Mouse (Mus musculus) midbrain, embryonic 14.5 days (tissue): Measurements from ENCODE around the gene Arf6. TPM values are rescaled to one million over a fixed set of nuclear protein-coding genes. Genes with fewer than 3 reads are reported as not detected.
A peak's percentile ranks its signal among the peaks of the same experiment; 100 is the strongest.

ENCODE experiments used
- ATAC-seq: fragments of 200-750 bp; cut with Nextera tagmentation; 2 replicates; pipeline ENCODE4 v1.8.0; 2017; ENCODE audit warnings: moderate number of reproducible peaks, moderate library complexity; ENCODE audit not compliant: low FRiP score, low TSS enrichment
- DNase-seq: peaks from one replicate; pipeline ENCODE4 v3.0.0-alpha.2; 2015
- H3K27ac ChIP-seq: fragments of 300-500 bp; sonication (generic); replicated peaks from 2 replicates; pipeline ENCODE4 v1.5.1; 2014; ENCODE audit warnings: mild to moderate bottlenecking, low read depth, low read length, moderate library complexity
- H3K27me3 ChIP-seq: fragments of 300-500 bp; sonication (generic); 2 replicates; pipeline ENCODE4 v1.6.1; 2014; ENCODE audit warnings: low read length, control low read depth, mixed read lengths; ENCODE audit not compliant: control insufficient read depth, insufficient read depth
- H3K36me3 ChIP-seq: fragments of 300-500 bp; sonication (generic); 2 replicates; pipeline ENCODE4 v1.6.1; 2014; ENCODE audit warnings: low read length, control low read depth; ENCODE audit not compliant: control insufficient read depth, insufficient read depth
- H3K4me1 ChIP-seq: fragments of 300-500 bp; sonication (generic); 2 replicates; pipeline ENCODE4 v1.6.1; 2014; ENCODE audit warnings: mild to moderate bottlenecking, antibody characterized with exemption, low read length, control low read depth; ENCODE audit not compliant: control insufficient read depth, insufficient read depth
- H3K4me2 ChIP-seq: fragments of 300-500 bp; sonication (generic); 2 replicates; pipeline ENCODE4 v1.6.1; 2014; ENCODE audit warnings: mild to moderate bottlenecking, low read length, moderate library complexity
- H3K4me3 ChIP-seq: fragments of 300-500 bp; sonication (generic); replicated peaks from 2 replicates; pipeline ENCODE4 v1.5.1; 2014; ENCODE audit warnings: low read depth, low read length
- H3K9ac ChIP-seq: fragments of 300-500 bp; sonication (generic); replicated peaks from 2 replicates; pipeline ENCODE4 v1.6.1; 2014; ENCODE audit warnings: mild to moderate bottlenecking, low read length, moderate library complexity
- H3K9me3 ChIP-seq: fragments of 300-500 bp; sonication (generic); 2 replicates; pipeline ENCODE4 v1.6.1; 2016; ENCODE audit warnings: low read length, control low read depth, mixed read lengths; ENCODE audit not compliant: control insufficient read depth
- whole genome bisulfite sequencing: fragments of 180-500 bp; shearing (Covaris S2); extraction: QIAGEN DNeasy Blood & Tissue Kit; methylation state at CpG from one replicate; pipeline ENCODE4 v1.1.7; 2014; 5-methylcytosine and 5-hydroxymethylcytosine counted together
- polyA plus RNA-seq: library from polyadenylated mRNA; unstranded; fragments of >200 nt; fragmentation: Nextera tagmentation; extraction: Ambion mirVana; gene quantifications from 2 replicates; pipeline ENCODE4 v1.2.1, GENCODE M21; 2014

Arf6 gene
- polyA plus RNA-seq, 1 experiment from 2014 or later: 34.5 TPM

GRCm38 (mm10) chr12:69414826-69415572 lies 43.0 kb downstream of the Arf6 start:
- no peak overlapping the region for H3K4me2 ChIP-seq
- H3K27me3 ChIP-seq: no peaks in the 10 kb centered on the region
- H3K9me3 ChIP-seq: no peaks in the 10 kb centered on the region
- H3K9ac ChIP-seq: no peak overlapping the region
- H3K27ac ChIP-seq: no peak overlapping the region
- no peak overlapping the region for H3K4me3 ChIP-seq
- WGBS: 86% methylated on average over 4 of the region's 4 CpGs
- no peaks in the 10 kb centered on the region for H3K36me3 ChIP-seq
- no peaks in the 10 kb centered on the region for H3K4me1 ChIP-seq
- no peak for DNase-seq
- no peak for ATAC-seq

GRCm38 (mm10) chr12:69416793-69417192 lies 44.8 kb downstream of the Arf6 start:
- Histone ChIP-seq H3K9ac (no peak overlapping the region), H3K9me3 (no peaks in the 10 kb centered on the region), H3K27ac (no peak overlapping the region), H3K36me3 (no peaks in the 10 kb centered on the region), H3K4me3 (no peak overlapping the region), H3K4me2 (no peak overlapping the region), H3K4me1 (no peaks in the 10 kb centered on the region), H3K27me3 (no peaks in the 10 kb centered on the region)
- no peak for ATAC-seq
- WGBS: 73% methylated on average over 7 of the region's 7 CpGs
- no peak for DNase-seq

DNA sequence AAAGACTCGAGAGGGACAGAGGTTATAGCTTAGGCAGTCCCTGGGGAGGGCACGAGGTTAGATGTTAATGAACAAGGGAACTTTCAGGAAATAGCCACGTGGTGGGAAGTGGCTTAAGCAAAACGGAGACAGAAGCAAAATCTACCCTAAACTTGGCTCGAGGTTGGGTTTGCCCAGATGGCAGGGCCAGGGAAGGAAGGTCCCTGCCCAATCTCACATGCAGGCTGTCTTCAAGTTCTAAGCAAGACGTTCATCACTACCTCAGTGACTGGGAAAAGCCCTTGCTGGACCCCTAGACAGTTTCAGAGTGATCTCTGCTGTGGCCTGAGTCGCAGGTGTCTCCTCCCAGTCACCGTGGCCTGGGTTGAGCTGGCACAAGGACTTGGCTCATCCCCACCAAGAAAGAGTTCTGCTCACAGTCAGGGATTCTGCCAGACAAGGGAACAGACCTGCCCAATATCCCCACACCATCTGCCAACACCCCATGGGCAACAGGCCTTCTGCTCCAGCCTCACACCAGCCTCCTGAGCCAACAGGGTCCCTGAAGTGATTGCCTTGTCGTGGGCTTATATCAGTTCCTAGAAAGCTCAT lies 45.8 kb downstream of the Arf6 start:
- DNase-seq: no peak
- 0 out of 2 replicates have a peak, but pooled peaks cover 4% of the 10 kb centered on the region for H3K9me3 ChIP-seq
- no peaks in the 10 kb centered on the region for H3K36me3 ChIP-seq
- H3K27me3 ChIP-seq: no peaks in the 10 kb centered on the region
- no peak overlapping the region for H3K27ac ChIP-seq
- H3K4me1 ChIP-seq: no peaks in the 10 kb centered on the region
- no peak overlapping the region for H3K9ac ChIP-seq
- H3K4me2 ChIP-seq: no peak overlapping the region
- WGBS: 76% methylated on average over 9 of the region's 9 CpGs
- no peak overlapping the region for H3K4me3 ChIP-seq
- ATAC-seq: no peak

DNA sequence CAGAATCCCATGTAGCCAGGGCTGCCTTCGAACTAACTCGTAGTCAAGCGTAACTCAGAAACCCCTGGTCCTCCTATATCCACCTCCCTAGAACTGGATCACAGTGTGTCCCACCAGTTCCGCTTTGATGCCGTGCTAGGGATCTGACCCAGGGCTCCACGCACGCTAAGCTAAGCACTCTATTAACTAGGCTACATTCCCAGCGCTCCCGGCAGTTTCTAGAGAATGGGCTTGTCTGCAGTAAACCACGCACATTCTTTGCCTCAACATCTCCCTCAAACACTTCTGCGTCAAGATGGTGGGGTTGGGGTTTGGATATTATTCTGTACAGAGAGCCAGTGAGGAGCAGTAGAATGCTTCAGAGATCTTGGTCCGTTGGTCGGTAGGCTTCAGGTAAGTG lies 46.7 kb downstream of the Arf6 start:
- Histone ChIP-seq H3K9me3 (0 out of 2 replicates have a peak, but pooled peaks cover 5% of the 10 kb centered on the region), H3K27me3 (no peaks in the 10 kb centered on the region), H3K27ac (no peak overlapping the region), H3K4me3 (no peak overlapping the region), H3K36me3 (no peaks in the 10 kb centered on the region), H3K4me2 (no peak overlapping the region), H3K9ac (no peak overlapping the region), H3K4me1 (no peaks in the 10 kb centered on the region)
- no peak for DNase-seq
- 88% methylated on average over 13 of the region's 13 CpGs for WGBS
- ATAC-seq: no peak

GRCm38 (mm10) chr12:69419017-69419605 lies 47.2 kb downstream of the Arf6 start:
- Histone ChIP-seq H3K27ac (no peak overlapping the region), H3K27me3 (no peaks in the 10 kb centered on the region), H3K4me1 (no peaks in the 10 kb centered on the region), H3K9ac (no peak overlapping the region), H3K4me3 (no peak overlapping the region), H3K9me3 (0 out of 2 replicates have a peak, but pooled peaks cover 5% of the 10 kb centered on the region), H3K36me3 (no peaks in the 10 kb centered on the region), H3K4me2 (no peak overlapping the region)
- 81% methylated on average over 14 of the region's 14 CpGs for WGBS
- peak; percentile 17 for DNase-seq
- no peak for ATAC-seq

DNA sequence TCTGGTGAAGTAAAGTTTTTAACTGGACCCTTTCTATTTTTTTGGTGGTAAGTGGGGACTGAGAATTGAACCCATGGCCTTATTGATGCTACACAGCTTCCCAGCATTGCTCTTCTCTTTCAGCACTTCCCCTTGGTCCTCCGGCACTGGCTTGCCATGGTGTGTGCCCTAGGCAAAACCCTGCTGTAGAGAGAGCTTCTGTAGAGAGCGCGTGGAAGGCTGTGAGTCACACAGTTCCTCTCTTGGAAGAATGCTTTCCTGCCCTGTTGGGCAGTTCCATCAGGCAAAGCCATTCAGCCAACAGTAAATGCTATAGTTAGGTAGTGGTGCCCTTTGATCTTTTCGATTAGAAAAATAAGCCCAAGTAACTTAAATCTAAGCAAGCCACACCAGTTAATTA lies 47.7 kb downstream of the Arf6 start:
- DNase-seq (no peak), ATAC-seq (no peak)
- 93% methylated on average over 4 of the region's 4 CpGs for WGBS
- Histone ChIP-seq H3K27ac (no peak overlapping the region), H3K27me3 (no peaks in the 10 kb centered on the region), H3K36me3 (no peaks in the 10 kb centered on the region), H3K9ac (no peak overlapping the region), H3K4me3 (no peak overlapping the region), H3K4me2 (no peak overlapping the region), H3K4me1 (no peaks in the 10 kb centered on the region), H3K9me3 (0 out of 2 replicates have a peak, but pooled peaks cover 5% of the 10 kb centered on the region)

GRCm38 (mm10) chr12:69420716-69421115 lies 48.8 kb downstream of the Arf6 start:
- Histone ChIP-seq H3K4me2 (no peak overlapping the region), H3K27me3 (no peaks in the 10 kb centered on the region), H3K4me3 (no peak overlapping the region), H3K9me3 (0 out of 2 replicates have a peak, but pooled peaks cover 5% of the 10 kb centered on the region), H3K4me1 (no peaks in the 10 kb centered on the region), H3K36me3 (no peaks in the 10 kb centered on the region), H3K27ac (no peak overlapping the region), H3K9ac (no peak overlapping the region)
- ATAC-seq (no peak), DNase-seq (no peak)
- 76% methylated on average over 3 of the region's 3 CpGs for WGBS

- Histone ChIP-seq H3K4me3 (no peak overlapping the region), H3K9ac (no peak overlapping the region), H3K27ac (no peak overlapping the region), H3K36me3 (no peaks in the 10 kb centered on the region), H3K27me3 (no peaks in the 10 kb centered on the region), H3K4me2 (no peak overlapping the region), H3K9me3 (0 out of 2 replicates have a peak, but pooled peaks cover 5% of the 10 kb centered on the region), H3K4me1 (no peaks in the 10 kb centered on the region)
- ATAC-seq (no peak), DNase-seq (no peak)
- 93% methylated on average over 20 of the region's 20 CpGs for WGBS
These were observed 51.0 kb downstream of the Arf6 start for GRCm38 (mm10) chr12:69422827-69423537.
